Mouse (Mus musculus) right cerebral cortex, adult 18-20 months (tissue): Measurements from ENCODE around the gene Ltbp1.

Source experiments
- DNase-seq: peaks from one replicate; pipeline ENCODE4 v3.0.0; 2022; ENCODE audit warnings: mixed read lengths

Gene Ltbp1

DNA sequence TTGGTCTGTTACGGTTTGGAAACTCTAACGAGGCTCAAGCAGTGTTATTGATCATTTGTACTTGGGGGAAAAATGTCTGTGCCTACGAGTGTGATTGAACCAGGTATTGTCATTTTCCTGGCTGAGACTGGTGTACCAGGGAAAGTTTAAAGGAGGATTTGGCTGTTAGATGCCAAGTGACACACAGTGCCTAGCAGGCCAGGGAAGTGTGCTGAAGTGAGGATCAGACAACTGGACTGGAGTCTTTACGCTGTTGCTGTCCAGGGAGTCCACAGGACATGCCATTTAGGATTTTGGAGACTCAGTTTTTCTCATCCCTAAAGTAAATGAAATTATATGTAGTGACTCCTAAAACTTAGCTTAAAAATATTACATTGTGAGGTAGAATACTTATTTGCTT, 174.9 kb downstream of the Ltbp1 start:
- no peak for DNase-seq

DNA sequence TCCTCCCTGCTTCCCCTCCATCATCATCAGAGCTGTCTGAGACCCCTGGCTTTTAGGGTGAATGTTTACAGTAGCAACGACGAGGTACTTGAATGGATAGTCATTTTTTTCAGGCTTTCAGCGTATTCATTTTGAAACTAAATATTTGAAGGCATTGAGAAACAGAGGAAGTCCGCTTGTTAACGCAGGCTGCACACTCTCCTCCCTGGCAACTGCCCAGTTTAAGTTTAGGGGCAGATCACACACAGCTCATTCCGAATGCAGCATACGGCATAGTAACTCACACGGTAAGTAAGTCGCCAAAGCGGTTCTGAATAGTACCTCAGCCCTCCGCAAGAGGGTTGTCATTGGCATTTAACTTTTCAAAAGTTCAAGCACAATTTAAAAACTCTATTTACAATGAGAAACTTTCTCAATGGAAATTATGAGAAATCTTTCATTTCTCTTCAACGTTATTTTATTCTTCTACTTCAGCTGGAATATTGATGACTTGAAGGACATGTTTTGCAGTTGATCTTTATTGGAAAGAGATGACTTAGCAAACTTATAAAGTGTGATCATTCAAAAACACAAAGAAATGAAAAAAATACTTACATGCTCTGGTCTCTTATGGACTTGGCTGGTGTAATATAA, 175.7 kb downstream of the Ltbp1 start:
- no peak for DNase-seq

DNA sequence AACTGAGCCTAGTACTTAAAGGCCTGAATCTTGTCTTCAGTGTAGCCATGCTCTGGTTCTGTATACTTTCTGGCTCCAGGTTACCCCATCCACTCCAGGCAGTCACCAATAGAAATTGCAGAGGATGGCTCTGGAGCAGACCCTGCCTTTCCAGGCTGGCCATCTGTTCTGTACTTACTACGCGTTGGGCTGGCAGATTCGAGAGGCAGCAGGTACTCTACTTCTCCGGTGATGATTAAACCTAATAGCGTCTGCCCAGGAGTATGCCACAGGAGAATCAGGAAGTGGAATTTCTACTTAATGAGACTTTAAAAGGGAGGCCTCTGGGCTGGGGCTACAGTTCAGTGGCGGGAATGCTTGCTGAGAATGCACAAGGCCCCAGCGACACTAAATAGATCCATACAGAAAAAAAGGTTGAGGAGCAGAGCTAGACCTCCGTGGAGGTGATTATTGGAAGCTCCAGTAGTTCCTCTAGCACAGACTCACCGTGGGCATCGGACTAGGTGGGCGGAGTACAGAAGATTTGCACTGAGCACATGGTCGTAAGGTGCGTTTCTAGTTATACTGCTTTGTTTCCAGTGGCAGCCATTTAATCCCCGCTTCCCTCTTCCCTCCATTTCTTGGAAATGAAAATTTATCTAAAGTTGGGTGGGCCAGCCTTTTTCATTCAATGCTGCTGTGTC, 177.1 kb downstream of the Ltbp1 start:
- DNase-seq: no peak

DNA sequence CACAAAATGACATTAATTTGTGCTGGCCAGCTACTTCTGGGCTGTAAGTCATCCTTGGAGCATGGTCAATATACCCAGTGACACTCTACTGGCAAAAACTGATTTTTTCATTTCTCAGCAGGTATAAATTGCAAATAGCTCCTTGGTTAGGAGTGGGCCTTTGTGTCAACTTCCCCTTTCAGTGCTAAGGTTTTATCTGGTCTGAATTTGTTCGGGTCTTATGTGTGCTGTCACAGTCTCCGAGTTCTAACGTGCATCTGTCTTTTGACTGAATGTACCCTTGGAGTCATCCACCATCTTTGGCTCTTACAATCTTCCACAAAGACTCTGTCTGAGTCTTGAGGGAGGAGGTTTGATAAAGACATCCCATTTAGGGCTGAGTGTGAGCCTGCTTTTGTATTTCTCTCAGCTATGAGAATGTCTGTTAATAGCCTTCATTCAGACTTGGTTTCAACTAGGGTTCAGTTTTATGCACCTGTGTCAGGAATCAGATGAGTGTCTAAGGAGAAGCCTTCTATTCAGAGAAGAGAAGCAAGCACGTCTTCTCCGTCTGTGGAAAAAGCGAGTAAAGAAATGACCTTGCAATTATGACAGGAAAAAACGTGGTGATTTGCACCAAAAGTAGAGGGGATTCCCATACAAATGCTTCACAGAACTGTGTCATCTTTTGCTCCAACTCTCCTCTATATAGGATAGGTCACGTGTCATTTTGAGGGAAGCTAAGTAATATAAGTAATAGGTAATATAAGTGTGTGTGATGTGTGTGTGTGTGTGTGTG, 181.6 kb downstream of the Ltbp1 start:
- no peak for DNase-seq

DNA sequence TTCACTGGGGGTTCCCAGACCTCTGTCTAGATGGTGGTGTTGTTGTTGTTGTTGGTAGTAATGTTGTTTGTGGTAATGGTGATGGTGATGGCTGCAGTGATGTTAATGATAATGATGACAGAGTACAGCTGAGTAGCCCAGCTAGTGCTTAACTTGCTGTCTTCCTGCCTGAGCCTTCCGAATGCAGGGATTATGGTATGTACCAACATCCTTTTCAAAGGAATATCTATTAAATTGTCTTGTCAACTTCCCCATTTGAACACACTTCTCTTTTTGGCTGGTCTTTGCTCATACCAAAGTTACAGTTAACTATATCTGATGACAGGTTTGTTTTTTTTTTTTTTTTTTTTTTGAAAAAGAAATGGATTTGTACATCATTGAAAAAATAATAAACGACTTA, 191.6 kb downstream of the Ltbp1 start:
- no peak for DNase-seq

DNA sequence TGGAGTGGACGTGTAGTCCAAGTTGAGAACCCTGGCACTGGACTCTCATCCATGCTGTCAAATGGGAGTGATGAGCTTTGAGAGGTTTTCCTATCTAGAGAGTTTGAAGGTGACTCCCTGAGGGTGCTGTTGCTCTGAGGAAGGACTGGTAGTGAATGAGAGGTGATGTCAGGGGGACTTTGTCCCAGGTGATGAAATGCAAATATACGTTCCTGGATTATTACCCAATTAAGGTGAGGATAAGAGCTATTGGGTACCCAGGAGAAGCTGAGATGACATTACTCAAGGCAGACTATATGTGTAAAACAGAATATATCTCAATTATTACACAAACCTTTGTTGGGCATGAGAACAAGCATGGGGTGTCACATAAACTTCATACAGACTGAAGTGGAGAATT, 193.4 kb downstream of the Ltbp1 start:
- no peak for DNase-seq

DNA sequence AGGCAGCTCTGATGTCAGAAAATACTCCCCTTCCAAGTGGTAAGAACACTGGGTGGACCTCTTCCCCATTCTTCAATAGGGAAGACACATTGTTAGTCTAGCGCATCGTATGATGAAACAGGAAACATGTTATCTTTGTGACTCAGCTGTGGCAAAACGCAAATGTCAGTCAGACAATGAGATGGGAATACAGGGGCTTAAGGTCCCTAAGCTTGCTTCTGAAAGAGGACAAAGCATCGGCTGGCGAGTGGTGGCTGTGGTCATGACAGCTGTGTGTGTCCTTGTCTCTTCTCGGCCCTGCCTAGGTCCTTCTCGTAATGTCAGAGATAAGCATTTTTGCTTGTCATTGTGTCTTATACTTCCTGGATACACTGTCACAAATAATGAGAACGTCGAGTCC, 194.3 kb downstream of the Ltbp1 start:
- no peak for DNase-seq

DNA sequence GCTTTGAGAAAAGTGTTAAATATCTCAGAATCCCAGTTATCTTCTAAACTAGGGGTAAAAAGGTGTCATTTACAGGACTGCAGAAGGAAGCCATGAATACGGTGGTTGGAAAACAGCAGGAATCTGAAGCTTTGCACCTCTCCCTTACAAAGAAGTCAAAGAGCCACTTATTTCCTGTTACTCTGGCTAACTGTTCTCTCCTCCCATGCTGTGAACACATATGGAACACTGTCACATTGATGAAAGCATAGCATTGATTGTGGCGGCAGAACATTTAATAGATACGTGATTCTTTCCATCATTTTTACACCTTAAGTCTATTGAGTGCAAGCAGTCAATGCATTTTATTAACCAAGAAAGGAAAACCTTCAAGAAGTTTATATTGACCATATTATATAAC, 196.9 kb downstream of the Ltbp1 start:
- DNase-seq: no peak

DNA sequence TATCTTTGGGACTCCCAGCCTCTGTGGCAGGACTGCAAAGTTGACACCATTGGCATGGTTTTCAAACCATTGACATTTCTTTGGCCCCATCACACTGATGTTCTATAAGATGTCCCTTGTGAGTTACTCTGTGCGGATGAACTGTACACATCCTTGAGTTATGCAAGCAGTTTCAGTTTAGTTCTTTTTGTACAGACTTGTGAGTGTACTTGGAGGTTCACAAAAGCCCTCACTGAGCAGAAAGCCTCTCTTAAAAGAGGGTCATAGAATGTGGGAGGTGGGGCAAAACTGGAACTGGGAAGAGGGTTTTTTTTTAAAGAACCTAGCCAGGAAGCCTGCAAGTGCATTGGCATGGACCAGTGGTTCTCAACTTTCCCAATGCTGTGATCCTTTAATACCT, 198.7 kb downstream of the Ltbp1 start:
- no peak for DNase-seq

DNA sequence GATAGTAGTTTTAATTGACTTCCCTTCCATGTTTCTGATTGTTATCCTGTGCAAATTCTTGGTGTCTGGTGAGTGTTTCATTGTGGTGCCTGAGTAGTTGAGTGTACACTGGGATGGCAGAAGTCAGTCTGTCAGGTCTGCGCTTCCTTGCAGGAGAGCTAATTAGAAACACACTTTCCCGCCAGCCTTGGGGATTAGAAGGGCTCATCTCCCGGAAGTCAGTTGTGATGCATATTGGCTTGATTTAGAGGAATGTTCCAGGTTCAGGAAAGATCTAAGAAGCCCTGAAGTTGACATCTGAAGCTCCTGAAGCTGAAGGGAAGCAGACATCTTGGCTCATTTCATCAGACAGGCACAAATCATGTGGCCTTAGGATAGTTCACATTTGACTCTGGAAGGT, 200.9 kb downstream of the Ltbp1 start:
- no peak for DNase-seq

DNA sequence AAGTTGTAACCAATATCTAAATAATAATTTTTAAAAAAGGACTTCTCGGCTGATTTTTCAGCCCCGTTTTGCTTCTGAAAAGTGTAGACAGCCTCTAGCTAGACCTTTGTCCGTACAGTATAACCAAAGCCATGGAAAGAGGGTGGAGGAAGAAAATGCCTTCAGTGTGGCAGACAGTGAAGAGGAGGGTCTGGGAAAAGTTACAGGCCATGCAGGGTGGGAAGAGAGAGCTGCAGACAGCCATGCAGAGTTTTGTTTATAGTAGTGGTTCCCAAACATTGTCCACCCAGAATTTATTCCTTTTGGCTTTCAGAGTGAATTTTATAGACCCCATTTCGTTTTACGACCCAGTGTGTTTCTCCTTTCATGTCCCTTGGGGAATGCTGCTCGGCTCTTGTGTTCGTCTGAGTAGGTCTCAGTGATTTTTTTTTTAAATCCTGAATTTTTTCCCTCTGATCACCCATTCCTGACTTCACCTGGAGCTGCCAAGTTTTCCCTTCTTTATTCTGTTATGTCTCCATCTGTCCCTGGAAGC, 202.9 kb downstream of the Ltbp1 start:
- no peak for DNase-seq

DNA sequence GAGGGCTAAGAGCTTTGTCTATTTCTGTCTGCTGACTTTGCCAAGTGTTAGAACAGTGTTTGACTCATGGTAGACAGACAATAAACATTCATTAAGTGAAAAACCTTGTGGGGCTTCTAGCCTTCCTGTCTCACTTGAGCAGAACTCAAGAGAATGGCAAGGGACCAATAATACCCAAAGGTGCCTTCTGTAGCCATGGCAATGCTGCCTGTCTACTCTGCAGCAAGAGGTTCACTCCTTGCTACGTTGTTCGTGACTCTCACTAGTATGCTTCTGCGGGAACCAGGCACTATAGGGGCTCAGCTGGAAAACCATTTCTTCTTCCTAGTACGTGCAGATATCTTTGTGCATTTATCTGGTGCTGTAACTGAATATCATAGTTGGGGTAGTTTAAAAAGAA, 205.2 kb downstream of the Ltbp1 start:
- no peak for DNase-seq

DNA sequence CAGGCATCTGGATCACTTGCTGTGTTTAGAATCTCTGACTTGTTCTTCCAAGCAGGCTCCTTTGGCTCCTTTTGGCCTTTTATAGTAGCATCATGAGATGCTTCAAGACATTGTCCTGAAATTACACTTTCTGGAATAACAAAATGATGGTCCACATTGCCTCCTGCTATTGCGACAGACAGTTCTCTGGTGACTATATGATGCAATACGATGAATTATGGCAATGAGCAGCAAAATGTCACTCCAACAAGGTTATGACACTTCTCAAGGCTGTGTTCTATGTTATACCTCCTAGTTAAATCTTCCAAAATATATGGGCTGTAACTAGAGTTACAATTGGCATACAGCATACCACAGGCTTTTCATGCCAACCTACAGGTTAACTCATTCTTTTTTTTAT, 211.0 kb downstream of the Ltbp1 start:
- DNase-seq: no peak

DNA sequence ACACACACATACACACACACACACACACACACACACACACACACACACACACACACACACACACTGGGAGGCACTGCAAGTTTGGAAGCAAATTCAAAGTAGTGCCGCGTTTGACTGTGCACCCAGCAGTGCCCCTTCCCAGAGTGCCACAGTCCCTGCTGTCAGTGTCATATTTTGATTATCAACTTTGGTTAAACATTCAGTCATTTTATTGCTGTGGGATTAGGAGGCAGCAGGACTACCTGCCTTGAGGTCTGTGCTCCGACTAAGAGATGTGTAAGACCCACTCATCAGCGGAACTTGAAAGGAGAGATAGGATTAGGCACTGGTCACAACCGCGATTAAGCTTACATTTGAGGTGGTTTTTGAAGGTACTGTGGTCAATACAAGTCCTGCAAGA, 213.3 kb downstream of the Ltbp1 start:
- DNase-seq: no peak

DNA sequence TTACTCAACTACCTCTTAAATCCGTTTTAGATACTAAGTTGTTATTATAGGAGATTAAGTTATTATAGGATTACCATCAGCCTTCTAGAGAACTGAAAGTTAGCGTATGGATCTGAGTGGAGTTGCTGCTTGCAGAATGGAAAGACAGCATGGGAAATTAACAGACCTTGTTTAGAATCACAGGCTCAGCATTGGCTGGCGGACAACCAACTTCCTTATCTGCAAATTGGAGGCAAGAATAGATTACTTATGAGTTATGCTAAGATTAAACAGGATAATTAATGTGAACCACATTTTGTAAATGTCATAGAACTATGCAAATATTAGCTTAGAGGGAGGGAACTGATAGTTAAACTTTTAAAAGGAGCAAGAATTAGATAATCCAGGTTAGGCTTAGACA, 223.0 kb downstream of the Ltbp1 start:
- no peak for DNase-seq

DNA sequence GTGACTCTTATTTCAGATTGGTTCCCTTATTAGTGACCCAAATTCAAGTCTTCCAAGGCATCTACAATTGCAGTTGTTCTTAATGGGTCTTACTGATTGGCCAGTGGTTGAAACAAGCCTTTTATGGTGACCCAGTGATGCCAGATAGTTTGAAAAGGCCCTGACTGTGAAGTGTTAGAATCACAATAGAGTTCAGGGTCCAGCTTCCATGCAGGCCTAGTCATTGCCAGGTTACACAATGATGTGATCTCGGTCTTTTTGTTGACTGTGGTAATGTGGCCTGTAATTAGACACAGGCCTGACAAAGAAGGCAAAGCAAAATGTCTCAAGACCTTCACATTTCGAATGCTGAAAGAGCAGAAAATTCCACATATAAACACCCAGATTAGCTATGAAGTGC, 227.8 kb downstream of the Ltbp1 start:
- DNase-seq: no peak

DNA sequence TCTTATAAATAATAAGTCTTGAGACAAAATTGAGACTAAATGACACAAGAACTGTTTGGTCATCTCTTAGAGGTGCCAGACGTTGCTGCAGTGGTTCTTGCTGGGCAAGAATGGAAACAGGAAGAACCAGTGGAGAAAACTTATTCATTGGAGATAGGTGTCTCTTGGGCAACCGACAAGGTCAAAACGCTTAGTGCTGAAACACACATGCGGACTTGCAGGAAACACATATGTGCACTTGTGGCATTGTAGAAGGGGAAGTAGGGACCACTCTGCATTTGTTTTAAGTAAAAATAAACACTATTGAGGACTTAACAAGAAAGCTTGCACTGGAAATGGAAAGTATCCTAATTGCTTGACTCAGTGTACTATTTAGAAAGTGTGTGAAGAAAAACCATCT, 228.6 kb downstream of the Ltbp1 start:
- no peak for DNase-seq

DNA sequence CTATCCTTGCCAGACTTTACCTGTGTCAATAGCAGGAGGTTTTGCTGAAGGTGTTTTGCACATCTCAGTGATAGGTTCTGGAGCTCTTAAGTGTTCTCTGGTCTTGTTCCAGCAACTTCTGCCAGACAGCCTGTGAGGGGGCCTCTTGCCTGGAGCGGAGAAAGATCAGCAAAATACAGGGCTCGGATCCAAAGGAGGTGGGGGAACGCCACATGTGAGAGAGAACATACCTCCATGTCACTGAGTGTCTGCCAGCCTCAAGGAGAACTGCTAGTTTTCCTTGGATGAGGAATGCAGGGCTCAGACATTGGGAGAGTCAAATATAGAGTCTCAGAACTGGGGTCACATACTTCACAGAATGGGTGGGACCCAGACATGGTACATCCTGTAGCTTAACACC, 230.4 kb downstream of the Ltbp1 start:
- DNase-seq: peak; percentile 32

DNA sequence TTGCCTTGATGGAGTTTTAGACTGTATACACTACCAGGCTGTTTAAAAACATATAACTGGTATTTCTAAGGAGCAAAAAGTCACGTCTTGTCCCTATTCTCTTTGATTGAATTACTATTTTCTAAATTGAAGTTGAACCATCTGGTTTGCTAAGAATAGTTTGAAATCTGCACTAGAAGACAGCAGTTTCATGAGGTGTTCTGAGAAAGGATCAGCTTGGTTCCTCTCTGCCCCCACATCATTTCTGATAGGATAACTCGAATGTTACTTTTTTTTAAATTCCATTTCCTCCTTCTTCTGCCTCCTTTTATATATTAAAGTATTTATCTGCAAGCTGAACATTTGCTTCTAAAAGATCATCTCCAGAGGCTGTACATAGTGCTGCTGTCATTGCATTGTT, 231.2 kb downstream of the Ltbp1 start:
- DNase-seq: no peak

DNA sequence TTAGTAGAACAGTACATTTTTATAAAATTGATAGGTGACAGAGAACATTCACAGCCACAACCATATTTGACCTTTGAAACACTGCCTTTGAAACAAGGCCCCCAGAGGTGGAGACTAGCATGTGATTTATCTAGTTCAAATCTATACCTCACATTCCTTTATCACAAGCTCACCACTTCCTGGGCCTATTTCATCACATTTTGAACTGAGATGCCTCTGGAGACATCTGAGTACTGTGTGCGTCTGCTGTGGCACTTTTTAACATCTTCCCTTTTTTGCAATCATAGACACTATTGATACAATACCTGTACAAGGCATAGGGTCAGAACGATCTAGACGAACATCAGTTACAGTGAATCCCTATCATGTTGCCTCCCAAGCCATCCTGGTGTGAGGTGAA, 232.1 kb downstream of the Ltbp1 start:
- DNase-seq: no peak

DNA sequence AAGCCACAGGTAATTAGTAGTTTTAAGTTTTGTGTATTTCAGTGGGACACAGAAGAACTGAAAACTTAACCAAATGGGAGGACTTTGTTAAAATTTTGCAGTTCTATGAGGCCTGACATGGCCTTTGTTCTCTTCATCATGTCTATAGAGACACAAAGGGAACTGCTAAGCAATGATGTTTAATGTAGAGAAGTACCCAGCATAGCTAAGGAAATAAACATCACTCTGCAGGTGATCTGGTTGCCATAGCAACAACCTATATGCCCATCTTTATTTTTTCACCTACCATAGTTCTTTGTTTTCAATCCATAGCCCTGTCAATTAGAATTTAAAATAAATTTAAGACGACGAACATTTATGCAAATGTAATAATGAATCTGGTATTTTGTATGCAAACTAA, 233.3 kb downstream of the Ltbp1 start:
- DNase-seq: no peak

DNA sequence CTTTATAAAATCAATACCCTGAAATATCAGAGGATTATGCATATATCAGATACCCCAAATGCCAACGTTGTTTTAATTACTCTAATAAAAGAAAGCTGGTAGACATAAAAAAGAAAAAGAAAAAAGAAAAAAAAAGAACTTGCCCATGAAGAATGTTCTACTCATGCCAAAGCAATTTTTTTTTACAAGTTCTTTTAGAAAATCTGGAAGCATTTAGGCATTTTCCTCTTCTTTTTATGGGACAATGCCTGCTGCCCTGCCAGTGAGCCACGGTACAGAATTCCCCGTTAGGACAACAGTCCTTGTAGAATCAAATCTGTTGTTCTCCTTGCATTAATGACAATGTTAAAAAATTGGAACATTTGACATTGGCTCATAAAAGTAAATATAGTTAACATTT, 234.2 kb downstream of the Ltbp1 start:
- DNase-seq: no peak

DNA sequence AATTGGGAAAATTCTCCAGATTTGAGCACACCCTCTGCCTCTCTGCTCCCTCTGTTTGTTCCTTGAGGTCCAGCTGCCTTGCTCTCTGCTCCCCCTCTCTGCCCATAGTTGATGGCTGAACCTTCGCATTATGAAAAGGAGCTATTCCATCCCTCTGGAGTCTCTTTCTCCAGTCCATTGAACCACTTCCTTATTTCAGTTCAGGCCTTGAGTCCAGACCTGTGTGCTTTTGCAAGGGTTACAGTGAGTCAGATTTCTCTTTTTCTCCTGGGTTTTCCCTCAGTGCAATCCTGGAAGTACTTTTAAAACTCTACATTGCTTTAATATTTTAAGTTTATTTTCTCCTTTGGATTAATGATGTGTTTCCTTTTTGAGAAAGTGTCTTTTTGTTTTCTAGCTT, 236.7 kb downstream of the Ltbp1 start:
- DNase-seq: no peak

DNA sequence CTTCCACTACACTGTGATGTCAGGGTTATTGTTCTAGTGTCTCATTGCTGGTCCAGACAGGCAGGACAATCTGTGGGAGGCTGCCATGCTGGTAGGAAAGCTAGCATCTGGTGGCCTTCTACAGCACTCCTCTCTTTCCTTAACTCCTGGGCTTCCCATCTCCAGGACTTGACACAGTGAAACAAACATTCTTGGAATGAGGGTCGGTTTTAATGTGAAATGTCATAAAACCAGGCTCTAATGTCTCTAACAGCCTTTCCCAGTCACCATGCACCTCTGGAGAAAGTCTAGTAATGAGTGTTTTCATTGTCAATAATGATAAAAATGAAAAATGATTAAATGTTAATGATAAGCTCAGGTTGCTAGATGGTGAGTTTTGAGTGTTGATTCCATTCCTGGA, 237.9 kb downstream of the Ltbp1 start:
- DNase-seq: no peak
